Mouse (Mus musculus): Measurements from ENCODE around the gene Rnh1. TPM values are rescaled to one million over a fixed set of nuclear protein-coding genes. Genes with fewer than 3 reads are reported as not detected.

Rnh1 gene
- polyA plus RNA-seq, 1 experiment from 2014 or later, result 124 TPM

DNA sequence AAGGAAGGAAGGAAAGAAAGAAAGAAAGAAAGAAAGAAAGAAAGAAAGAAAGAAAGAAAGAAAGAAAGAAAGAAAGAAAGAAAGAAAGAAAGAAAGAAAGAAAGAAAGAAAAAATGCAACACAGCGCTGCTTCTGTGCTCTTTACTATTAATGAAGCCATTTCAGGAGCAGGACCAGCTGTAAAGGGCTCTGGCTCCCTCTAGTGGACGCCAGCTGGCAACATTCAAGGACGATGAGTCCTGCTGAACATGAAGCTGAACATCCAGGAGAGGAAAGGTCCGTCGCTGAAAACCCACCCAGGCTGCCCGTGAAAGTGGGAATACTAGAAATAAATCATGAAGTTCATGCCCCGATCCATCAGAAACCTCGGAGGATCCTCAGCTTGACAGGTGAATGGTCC, 3.5 kb upstream of the Rnh1 start:
- H3K36me3 ChIP-seq (ENCODE audit: insufficient read depth), result no peaks in the 10 kb centered on the region
- ATAC-seq (ENCODE audit: insufficient read depth) (no peak), DNase-seq (peak; percentile 97)
- H3K27me3 ChIP-seq (ENCODE audit: insufficient read depth, low read length), result no peaks in the 10 kb centered on the region
- TF ChIP-seq CTCF (IDR thresholded peaks at IDR 0.05; ENCODE audit: low read depth), result peak; percentile 97
- no peak overlapping the region for H3K27ac ChIP-seq (ENCODE audit: low read depth)
- H3K4me3 ChIP-seq (ENCODE audit: low read depth, low read length), result no peak overlapping the region
- 1% methylated on average over 8 of the region's 8 CpGs for WGBS
- peaks cover 9% of the 10 kb centered on the region; the same call in 1 of the 2 replicates for H3K4me1 ChIP-seq (ENCODE audit: insufficient read depth)
- H3K9ac ChIP-seq, result no peak overlapping the region
- H3K9me3 ChIP-seq (ENCODE audit: low read depth, low read length), result no peaks in the 10 kb centered on the region
- no peak overlapping the region for H3K4me2 ChIP-seq

DNA sequence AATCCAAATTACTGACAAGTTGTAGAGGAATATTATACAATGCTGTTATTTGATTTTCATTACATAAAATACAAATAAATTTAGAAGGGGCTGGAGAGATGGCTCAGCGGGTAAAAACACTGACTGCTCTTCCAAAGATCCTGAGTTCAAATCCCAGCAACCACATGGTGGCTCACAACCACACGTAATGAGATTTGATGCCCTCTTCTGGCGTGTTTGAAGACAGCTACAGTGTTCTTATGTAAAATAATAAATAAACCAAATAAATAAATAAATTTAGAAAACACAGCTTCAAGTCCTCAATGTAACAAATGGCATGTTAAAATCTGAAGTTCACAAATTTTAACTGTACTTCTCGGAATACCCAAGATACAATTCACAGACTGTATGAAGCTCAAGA, 2.4 kb upstream of the Rnh1 start:
- Histone ChIP-seq H3K36me3 (ENCODE audit: insufficient read depth) (no peaks in the 10 kb centered on the region), H3K4me3 (ENCODE audit: low read depth, low read length) (no peak overlapping the region), H3K4me1 (ENCODE audit: insufficient read depth) (peaks cover 9% of the 10 kb centered on the region; the same call in 1 of the 2 replicates), H3K9me3 (ENCODE audit: low read depth, low read length) (no peaks in the 10 kb centered on the region), H3K4me2 (no peak overlapping the region), H3K27me3 (ENCODE audit: insufficient read depth, low read length) (no peaks in the 10 kb centered on the region), H3K27ac (ENCODE audit: low read depth) (no peak overlapping the region), H3K9ac (no peak overlapping the region)
- no peak for ATAC-seq (ENCODE audit: insufficient read depth)
- DNase-seq, result no peak
- 85% methylated on average over 4 of the region's 4 CpGs for WGBS
- TF ChIP-seq CTCF (IDR thresholded peaks at IDR 0.05; ENCODE audit: low read depth), result peak; percentile 2; the same call in 1 of the 2 replicates

DNA sequence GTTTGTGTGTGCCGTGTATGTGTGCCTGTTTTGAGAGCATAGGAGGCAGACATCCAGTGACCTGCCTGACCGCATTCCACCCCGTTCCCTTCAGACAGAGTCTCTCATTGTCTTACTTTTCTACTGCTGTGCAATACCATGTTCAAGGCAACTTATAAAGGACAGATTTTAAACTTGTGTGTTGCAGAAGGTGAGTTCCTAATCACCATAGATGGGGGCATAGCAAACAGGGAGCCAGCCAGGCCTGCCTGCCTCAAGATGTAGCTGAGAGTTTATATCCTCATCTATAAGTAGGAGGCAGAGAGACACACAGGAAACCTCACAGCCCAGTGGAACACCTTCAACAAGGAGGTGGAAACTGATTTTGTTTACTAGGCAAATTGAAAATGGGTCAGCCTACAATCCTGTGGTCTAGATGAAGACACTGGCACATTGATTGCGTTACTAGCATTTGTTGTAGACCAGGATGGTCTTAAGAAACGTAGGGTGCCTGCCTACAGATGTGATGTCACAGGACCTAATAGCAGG, 730 bp upstream of the Rnh1 start:
- TF ChIP-seq CTCF (IDR thresholded peaks at IDR 0.05; ENCODE audit: low read depth), result no peak
- WGBS, result 67% methylated on average over 5 of the region's 5 CpGs

DNA sequence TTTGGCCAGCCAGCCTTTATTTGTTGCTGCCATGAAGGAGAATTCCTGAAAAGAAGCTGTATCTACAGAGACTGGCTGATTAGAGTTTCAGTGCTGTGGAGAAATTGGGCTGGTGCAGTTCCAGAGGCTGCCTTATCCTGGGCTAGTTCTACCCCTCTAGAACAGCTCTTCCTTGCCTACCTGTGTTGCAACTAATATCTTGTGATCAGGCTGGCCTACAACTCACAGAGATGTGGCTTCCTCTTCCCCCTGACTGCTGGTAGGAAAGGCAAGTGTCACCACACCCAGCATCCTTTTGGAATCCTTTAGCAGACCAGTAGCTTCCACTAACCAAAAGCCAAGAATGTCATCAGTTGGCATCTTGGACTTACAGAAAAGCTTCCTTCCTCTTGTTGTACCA, 2.8 kb downstream of the Rnh1 start:
- peaks cover 22% of the 10 kb centered on the region for H3K4me1 ChIP-seq (ENCODE audit: insufficient read depth)

More for the DNA sequence above, 730 bp upstream of the Rnh1 start:
- H3K9me3 ChIP-seq (ENCODE audit: low read depth, low read length), result no peaks in the 10 kb centered on the region
- peak overlapping the region; percentile 89 for H3K27ac ChIP-seq (ENCODE audit: low read depth)
- peak overlapping the region; percentile 79 for H3K4me2 ChIP-seq
- H3K4me1 ChIP-seq (ENCODE audit: insufficient read depth), result peaks cover 13% of the 10 kb centered on the region; the same call in 1 of the 2 replicates
- no peaks in the 10 kb centered on the region for H3K36me3 ChIP-seq (ENCODE audit: insufficient read depth)
- DNase-seq (no peak), ATAC-seq (ENCODE audit: insufficient read depth) (no peak)
- no peaks in the 10 kb centered on the region for H3K27me3 ChIP-seq (ENCODE audit: insufficient read depth, low read length)
- peak overlapping the region; percentile 45 for H3K4me3 ChIP-seq (ENCODE audit: low read depth, low read length)
- H3K9ac ChIP-seq, result peak overlapping the region; percentile 69

DNA sequence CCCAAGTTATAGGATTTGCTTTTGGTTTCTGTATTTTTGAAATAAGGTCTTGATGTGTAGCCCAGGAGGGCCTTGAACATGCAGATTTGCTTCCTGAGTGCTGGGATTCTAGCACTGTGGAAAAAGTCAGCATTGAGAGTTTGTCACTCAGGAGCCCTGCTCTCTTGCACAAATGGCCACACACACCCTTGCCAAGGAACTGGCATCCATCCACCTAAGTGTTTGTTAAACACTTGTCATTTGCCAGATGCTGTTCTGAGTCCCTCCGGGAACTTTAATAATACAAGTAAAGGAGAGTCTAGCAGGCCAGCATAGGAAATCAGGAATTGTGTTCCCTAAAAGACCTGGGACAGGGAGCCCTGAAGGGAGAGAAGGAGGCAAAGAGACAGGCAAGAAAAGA, 3.4 kb downstream of the Rnh1 start:
- H3K27me3 ChIP-seq (ENCODE audit: insufficient read depth, low read length), result no peaks in the 10 kb centered on the region
- peaks cover 22% of the 10 kb centered on the region for H3K4me1 ChIP-seq (ENCODE audit: insufficient read depth)
- peak overlapping the region; percentile 69; the same call in 1 of the 2 replicates for H3K9ac ChIP-seq
- peak overlapping the region; percentile 80 for H3K4me2 ChIP-seq
- H3K4me3 ChIP-seq (ENCODE audit: low read depth, low read length), result no peak overlapping the region
- DNase-seq (peak; percentile 26), ATAC-seq (ENCODE audit: insufficient read depth) (no peak)
- peaks cover 14% of the 10 kb centered on the region for H3K36me3 ChIP-seq (ENCODE audit: insufficient read depth)
- 32% methylated on average over 1 of the region's 1 CpGs for WGBS
- H3K9me3 ChIP-seq (ENCODE audit: low read depth, low read length), result no peaks in the 10 kb centered on the region
- TF ChIP-seq CTCF (IDR thresholded peaks at IDR 0.05; ENCODE audit: low read depth), result no peak
- H3K27ac ChIP-seq (ENCODE audit: low read depth), result peak overlapping the region; percentile 25; the same call in 1 of the 2 replicates

More for the DNA sequence above, 2.8 kb downstream of the Rnh1 start:
- no peaks in the 10 kb centered on the region for H3K27me3 ChIP-seq (ENCODE audit: insufficient read depth, low read length)
- peak overlapping the region; percentile 25; the same call in 1 of the 2 replicates for H3K27ac ChIP-seq (ENCODE audit: low read depth)
- H3K4me2 ChIP-seq, result no peak overlapping the region
- no peak overlapping the region for H3K9ac ChIP-seq
- no peak for TF ChIP-seq CTCF (IDR thresholded peaks at IDR 0.05; ENCODE audit: low read depth)
- H3K9me3 ChIP-seq (ENCODE audit: low read depth, low read length), result no peaks in the 10 kb centered on the region
- no peak overlapping the region for H3K4me3 ChIP-seq (ENCODE audit: low read depth, low read length)
- H3K36me3 ChIP-seq (ENCODE audit: insufficient read depth), result peaks cover 11% of the 10 kb centered on the region
- ATAC-seq (ENCODE audit: insufficient read depth), result no peak
- DNase-seq, result no peak

DNA sequence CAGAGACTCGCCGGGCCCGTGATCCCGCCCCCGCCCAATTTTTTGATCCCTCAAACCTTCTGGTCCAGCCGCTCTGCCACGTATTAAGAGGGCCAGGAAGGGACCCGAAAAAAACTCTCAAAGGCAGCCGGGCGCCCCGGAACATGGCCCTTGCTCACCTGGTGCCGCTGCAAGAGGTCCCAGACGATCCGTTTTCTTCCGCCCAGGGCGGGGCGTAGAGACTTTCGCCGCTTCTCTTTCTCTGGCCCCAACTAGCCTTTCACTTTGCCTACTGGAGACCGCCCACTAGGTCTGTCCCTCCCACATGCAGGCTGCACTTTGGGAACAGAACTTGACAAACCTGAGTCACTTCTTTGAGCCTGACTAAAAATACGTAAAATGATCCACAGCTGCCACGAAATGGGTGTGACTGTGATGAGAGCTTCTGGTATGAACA, 4.1 kb downstream of the Rnh1 start:
- ATAC-seq (ENCODE audit: insufficient read depth) (peak; percentile 40), DNase-seq (peak; percentile 84)
- H3K9ac ChIP-seq, result peak overlapping the region; percentile 69
- H3K9me3 ChIP-seq (ENCODE audit: low read depth, low read length), result no peaks in the 10 kb centered on the region
- peak overlapping the region; percentile 83 for H3K27ac ChIP-seq (ENCODE audit: low read depth)
- H3K27me3 ChIP-seq (ENCODE audit: insufficient read depth, low read length), result no peaks in the 10 kb centered on the region
- H3K4me3 ChIP-seq (ENCODE audit: low read depth, low read length), result peak overlapping the region; percentile 49
- WGBS, result 2% methylated on average over 22 of the region's 22 CpGs
- H3K4me1 ChIP-seq (ENCODE audit: insufficient read depth), result peaks cover 20% of the 10 kb centered on the region
- H3K4me2 ChIP-seq, result peak overlapping the region; percentile 80
- peaks cover 22% of the 10 kb centered on the region for H3K36me3 ChIP-seq (ENCODE audit: insufficient read depth)
- TF ChIP-seq CTCF (IDR thresholded peaks at IDR 0.05; ENCODE audit: low read depth), result no peak

DNA sequence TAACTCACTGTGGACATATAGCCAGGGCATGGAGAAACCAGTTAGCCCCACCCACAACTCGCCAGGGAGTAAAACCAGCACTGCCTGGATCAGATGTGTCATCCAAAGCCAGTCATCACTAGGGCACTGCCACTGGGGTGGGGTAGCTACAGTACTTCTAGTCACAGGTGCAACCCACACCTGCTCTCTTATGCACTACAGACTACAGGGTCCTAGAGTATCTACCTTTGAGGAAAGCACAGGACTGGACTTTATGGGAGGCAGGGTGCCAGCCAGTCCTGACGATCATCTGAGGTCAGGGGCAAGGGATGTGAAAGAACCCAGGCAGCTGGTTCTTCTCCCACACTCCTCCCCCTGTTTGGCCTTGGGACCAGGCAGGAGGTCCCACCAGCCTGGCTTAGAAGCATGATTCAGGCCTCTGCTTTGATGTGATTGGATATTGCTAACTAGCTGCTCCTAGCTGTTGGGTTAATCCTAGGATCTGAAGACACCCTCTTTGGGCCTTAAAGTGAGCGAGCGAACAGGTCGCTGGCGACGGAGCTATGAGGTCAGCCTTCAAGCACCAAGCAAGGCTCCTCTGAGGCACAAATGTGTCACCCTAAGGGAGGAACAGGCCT, 4.6 kb downstream of the Rnh1 start:
- no peaks in the 10 kb centered on the region for H3K27me3 ChIP-seq (ENCODE audit: insufficient read depth, low read length)
- peaks cover 14% of the 10 kb centered on the region for H3K4me1 ChIP-seq (ENCODE audit: insufficient read depth)
- peaks cover 27% of the 10 kb centered on the region for H3K36me3 ChIP-seq (ENCODE audit: insufficient read depth)
- H3K27ac ChIP-seq (ENCODE audit: low read depth), result peak overlapping the region; percentile 83
- peak overlapping the region; percentile 80 for H3K4me2 ChIP-seq
- ATAC-seq (ENCODE audit: insufficient read depth) (no peak; the same call in 1 of the 2 replicates), DNase-seq (peak; percentile 55)
- H3K9me3 ChIP-seq (ENCODE audit: low read depth, low read length), result no peaks in the 10 kb centered on the region
- H3K9ac ChIP-seq, result peak overlapping the region; percentile 69
- 9% methylated on average over 7 of the region's 7 CpGs for WGBS
- H3K4me3 ChIP-seq (ENCODE audit: low read depth, low read length), result peak overlapping the region; percentile 49
- no peak for TF ChIP-seq CTCF (IDR thresholded peaks at IDR 0.05; ENCODE audit: low read depth)
